Mouse (Mus musculus): ENCODE measurements at regions not wholly inside any gene's neighbourhood (a gene's known extent, or its start where the extent isn't known, plus 50 kb on each side); places are given as distances from the start of the nearest gene placed in this dataset.

GRCm38 (mm10) chr10:83934498-83934897, 211.8 kb downstream of the 1500009L16Rik start:
- TF ChIP-seq CTCF (IDR thresholded peaks at IDR 0.05; ENCODE audit: low read depth, low read length) (no peak), GATA1 (IDR thresholded peaks at IDR 0.05; ENCODE audit: borderline replicate concordance, low read length) (no peak)

All from G1E (cell line).